Mouse (Mus musculus) monocyte, adult 2 months (primary cell): Measurements from ENCODE around the gene Stk36.

ENCODE experiments used
- DNase-seq, 2 experiments: peaks; one replicate each; pipeline ENCODE4 v3.0.0; 2022; ENCODE audit warnings: low spot score in 2 of 2, low read depth in 1 of 2

Gene Stk36

GRCm38 (mm10) chr1:74665153-74665552 is 63.9 kb downstream of the Stk36 start:
- DNase-seq = no peak

- no peak for DNase-seq
Observed at GRCm38 (mm10) chr1:74668371-74668770, 67.1 kb downstream of the Stk36 start.

GRCm38 (mm10) chr1:74672731-74673130 is 71.5 kb downstream of the Stk36 start:
- no peak for DNase-seq

GRCm38 (mm10) chr1:74676863-74677262 is 75.6 kb downstream of the Stk36 start:
- no peak for DNase-seq

GRCm38 (mm10) chr1:74677843-74678242 is 76.6 kb downstream of the Stk36 start:
- no peak for DNase-seq
